Mouse (Mus musculus) thymus, adult 18-20 months (tissue): ENCODE measurements around the gene Zscan20.
A peak's percentile ranks its signal among the peaks of the same experiment; 100 is the strongest.

Experiments
- DNase-seq, 2 experiments: peaks; one replicate each; pipeline ENCODE4 v3.0.0; 2022; ENCODE audit warnings: mixed read lengths in 2 of 2

Zscan20 gene

DNA sequence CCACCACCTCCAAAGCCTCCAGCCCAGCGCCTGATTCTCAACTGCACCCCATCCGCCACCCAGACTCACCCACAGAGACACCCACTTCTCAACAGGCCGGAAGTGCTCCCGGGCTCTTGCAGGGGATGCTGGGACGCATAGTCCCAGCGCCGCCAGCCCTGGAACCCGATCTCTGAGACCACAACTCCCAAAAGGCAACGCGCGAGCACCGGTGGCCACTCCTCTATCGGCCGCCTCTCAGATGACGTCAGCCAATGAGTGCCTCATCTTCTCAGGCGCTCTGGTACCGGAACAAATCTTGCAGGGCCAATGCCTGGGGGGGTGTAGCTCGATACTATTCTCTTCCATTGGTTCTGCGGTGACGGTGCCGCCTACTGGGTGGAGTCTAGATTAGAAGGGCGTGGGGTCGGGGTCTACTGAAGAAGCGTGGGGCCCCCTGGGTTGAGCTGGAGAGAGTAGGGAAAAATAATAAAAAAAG, at the start of gene Zscan20:
Gene Zscan20 (minus strand): TSS at position 174 of the 478 bp plus-strand sequence.
- peak; percentile 94 to 97 for DNase-seq

GRCm38 (mm10) chr4:128655446-128655845, 45.5 kb upstream of the Zscan20 start:
- no peak for DNase-seq

DNA sequence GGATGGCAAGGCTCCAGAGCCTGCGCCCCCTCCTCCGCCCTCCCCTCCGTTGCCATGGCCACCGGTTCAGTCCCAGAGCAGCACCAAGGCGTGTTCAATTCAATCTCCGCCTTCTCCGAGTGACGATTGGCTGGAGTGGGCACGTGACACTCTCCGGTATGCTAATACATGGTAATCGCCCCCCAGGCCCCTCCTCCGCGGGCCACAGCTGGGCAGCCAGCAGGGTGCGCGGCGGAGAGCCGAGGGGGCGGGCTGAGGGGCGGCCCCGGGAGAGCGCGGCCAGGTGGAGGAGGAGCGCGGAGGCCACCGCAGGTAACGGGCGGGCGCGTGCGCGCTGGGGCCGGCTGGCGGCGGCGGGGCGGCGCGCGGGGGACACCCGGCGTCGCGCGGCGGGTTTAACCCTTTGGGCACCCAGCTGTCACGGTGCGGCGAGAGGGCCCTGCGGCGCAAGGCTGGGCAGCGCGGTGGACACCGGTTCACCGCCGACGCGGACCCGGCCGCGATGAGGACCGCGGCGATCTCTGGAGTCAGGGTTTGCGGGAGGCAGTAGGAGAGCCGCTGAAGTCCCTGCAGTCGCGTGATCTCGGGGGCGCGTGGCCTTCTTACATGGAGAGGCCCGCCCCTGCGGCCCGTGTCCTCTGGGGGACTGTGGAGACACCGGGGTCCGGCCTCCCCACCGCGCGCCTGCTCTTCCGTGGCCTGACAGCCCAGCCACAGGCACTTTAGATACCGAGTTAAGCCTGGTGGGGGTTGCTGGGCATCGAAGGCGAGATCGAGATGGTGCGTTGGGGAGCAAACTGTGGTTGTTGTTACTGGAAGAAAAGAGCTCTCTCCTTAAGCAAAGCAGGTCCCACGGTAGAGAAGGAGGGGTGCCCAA, 44.8 kb upstream of the Zscan20 start, which contains the start of gene Phc2:
Gene Phc2 (plus strand): TSS at position 198 of the 877 bp plus-strand sequence.
- peak; percentile 93 to 94 for DNase-seq

- no peak for DNase-seq
Measured at GRCm38 (mm10) chr4:128652584-128653298, 42.8 kb upstream of the Zscan20 start.

- no peak for DNase-seq
Measured at GRCm38 (mm10) chr4:128651530-128651929, 41.6 kb upstream of the Zscan20 start.

DNA sequence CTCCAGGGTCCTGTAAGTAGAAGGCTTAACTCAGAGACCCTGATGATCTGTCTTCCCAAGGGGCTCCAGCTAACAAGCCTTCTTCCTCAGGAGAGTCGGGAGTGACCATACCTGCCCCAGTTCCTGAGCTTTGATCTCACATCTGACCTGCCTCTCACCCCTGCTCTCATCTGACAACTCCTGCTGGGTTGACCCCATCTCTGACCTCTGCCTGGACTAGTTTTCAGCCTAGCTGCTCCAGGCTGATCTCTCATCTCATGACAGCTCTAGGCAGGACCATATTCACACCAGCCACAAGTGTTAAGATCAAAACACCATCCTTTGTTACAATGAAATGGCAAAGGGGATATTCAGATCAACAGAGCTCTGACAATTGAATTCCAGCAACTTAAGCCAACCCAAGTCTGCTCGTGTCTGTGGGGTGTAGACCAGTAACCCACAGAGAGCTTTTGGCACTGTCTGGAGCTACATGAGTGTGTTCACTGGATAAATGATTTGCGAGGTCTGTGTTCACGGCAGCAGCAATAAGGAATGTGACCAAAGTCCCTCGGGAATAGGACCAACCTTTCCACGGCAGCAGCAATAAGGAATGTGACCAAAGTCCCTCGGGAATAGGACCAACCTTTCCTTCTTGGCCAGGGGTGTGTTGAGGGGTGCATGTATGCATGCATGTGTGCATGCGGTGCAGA, 38.8 kb upstream of the Zscan20 start:
- DNase-seq = no peak

- no peak for DNase-seq
Measured at GRCm38 (mm10) chr4:128646762-128647161, 36.9 kb upstream of the Zscan20 start.

GRCm38 (mm10) chr4:128645896-128646295, 36.0 kb upstream of the Zscan20 start:
- no peak for DNase-seq

DNA sequence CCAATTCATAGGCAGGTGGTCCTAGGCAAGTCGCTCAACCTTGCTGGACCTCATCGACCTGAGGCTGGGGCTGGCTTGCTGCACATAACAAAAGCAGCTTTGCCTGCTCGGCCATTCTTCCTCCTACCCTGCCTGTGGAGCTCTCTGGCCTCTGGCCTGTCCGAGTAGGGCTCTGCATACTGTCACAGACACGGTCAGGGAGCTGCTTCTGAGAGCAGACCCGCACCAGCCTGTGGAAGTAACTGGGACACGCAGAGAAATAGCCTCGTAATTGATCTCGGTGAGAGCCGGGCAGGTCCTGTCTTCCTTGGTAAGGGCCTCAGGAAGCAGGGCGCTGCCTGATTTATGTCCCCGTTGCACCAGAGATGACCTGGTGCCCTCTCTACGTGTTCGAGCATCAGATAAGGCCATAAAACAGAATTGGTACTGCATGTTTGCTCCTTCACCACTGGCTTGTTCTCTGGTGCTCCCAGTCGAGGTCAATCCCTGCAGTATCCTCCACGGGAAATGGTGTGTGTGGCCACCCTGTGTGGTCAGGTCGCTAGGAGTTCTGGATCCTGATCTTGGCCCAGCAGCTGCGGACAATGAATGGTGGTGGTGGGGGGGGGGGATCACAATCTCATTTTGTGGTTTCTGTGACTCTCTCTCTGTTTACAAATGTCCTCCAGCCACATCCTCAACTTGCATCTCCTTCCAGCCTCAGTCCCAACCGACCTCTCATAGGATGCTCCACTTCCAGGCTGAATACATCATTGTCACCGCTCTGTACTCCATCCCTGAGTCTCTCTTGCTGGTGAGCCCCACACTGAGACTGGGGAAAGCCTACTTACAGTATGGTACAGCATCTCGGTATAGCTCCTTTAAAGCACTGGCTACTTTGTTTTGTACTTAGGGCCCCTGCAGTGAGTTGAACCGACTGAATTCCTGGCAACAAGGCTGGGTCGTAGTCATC, 32.1 kb upstream of the Zscan20 start:
- no peak for DNase-seq

GRCm38 (mm10) chr4:128638265-128638923, 28.5 kb upstream of the Zscan20 start:
- DNase-seq = no peak

- no peak for DNase-seq
Measured at GRCm38 (mm10) chr4:128637250-128637649, 27.4 kb upstream of the Zscan20 start.

GRCm38 (mm10) chr4:128635894-128636585, 26.1 kb upstream of the Zscan20 start:
- no peak for DNase-seq

DNA sequence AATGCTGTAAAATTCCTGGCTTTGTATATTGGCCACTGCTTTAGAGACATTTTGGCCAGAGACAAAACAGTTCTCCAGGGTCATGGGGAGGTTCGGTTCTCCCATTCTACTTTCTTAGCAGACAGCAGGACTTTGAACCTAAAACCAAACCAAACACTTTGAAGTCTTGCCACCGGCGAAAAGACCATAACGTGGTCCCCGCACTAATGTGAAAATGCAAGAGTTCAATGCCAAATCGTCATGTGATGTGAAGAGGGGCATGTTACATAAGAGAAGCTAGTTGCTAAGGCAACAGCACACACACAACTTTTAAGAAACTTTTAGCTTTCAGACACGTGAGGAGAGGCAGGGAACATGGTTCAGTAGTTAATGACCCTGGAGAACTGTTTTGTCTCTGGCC, 25.6 kb upstream of the Zscan20 start:
- DNase-seq = no peak

GRCm38 (mm10) chr4:128621109-128621508, 11.2 kb upstream of the Zscan20 start:
- no peak for DNase-seq

- DNase-seq = no peak
Measured at GRCm38 (mm10) chr4:128620572-128620971, 10.7 kb upstream of the Zscan20 start.

GRCm38 (mm10) chr4:128618963-128619362, 9.1 kb upstream of the Zscan20 start:
- no peak for DNase-seq

- DNase-seq = peak; percentile 55 to 70
Measured at GRCm38 (mm10) chr4:128618246-128618911, 8.5 kb upstream of the Zscan20 start, which contains the start of gene Tlr12. Gene Tlr12 (minus strand): TSS chr4:128618619.

GRCm38 (mm10) chr4:128617363-128618120, 7.6 kb upstream of the Zscan20 start:
- peak; percentile 27 to 31 for DNase-seq

GRCm38 (mm10) chr4:128615761-128616160, 5.9 kb upstream of the Zscan20 start:
- DNase-seq = no peak
